Mouse (Mus musculus): ENCODE measurements around the gene Tmem176b. TPM values are rescaled to one million over a fixed set of nuclear protein-coding genes. Genes with fewer than 3 reads are reported as not detected.

Tmem176b gene
- 92.9 and 101 TPM in 2 replicates for polyA plus RNA-seq (2012; rRNA removed)

- DNase-seq (ENCODE audit: low read depth), result peak; percentile 98
- TF ChIP-seq POLR2A (IDR thresholded peaks at IDR 0.05; ENCODE audit: borderline replicate concordance, extremely low read depth, insufficient read depth, insufficient read length, poor library complexity, severe bottlenecking) (no peak), CTCF (IDR thresholded peaks at IDR 0.05; ENCODE audit: borderline replicate concordance, extremely low read depth, insufficient read depth, insufficient read length) (no peak)
Observed at GRCm38 (mm10) chr6:48840973-48841625, at the start of gene Tmem176b. TSS of gene Tmem176b (minus strand) at chr6:48841496.

- TF ChIP-seq CTCF (IDR thresholded peaks at IDR 0.05; ENCODE audit: borderline replicate concordance, extremely low read depth, insufficient read depth, insufficient read length), result no peak
- DNase-seq (ENCODE audit: low read depth), result peak; percentile 89
Observed at GRCm38 (mm10) chr6:48876510-48877135, 35.3 kb upstream of the Tmem176b start.

- TF ChIP-seq POLR2A (IDR thresholded peaks at IDR 0.05; ENCODE audit: borderline replicate concordance, extremely low read depth, insufficient read depth, insufficient read length, poor library complexity, severe bottlenecking) (no peak), CTCF (IDR thresholded peaks at IDR 0.05; ENCODE audit: borderline replicate concordance, extremely low read depth, insufficient read depth, insufficient read length) (no peak)
- no peak for DNase-seq (ENCODE audit: low read depth)
Observed at GRCm38 (mm10) chr6:48875515-48875914, 34.2 kb upstream of the Tmem176b start.

- TF ChIP-seq CTCF (IDR thresholded peaks at IDR 0.05; ENCODE audit: borderline replicate concordance, extremely low read depth, insufficient read depth, insufficient read length), result no peak
- no peak for DNase-seq (ENCODE audit: low read depth)
Observed at GRCm38 (mm10) chr6:48874576-48874975, 33.3 kb upstream of the Tmem176b start.

GRCm38 (mm10) chr6:48872596-48872995 is 31.3 kb upstream of the Tmem176b start, which contains the start of gene Aoc1:
TSS of gene Aoc1 (plus strand) at chr6:48872896.
- DNase-seq (ENCODE audit: low read depth), result no peak
- TF ChIP-seq CTCF (IDR thresholded peaks at IDR 0.05; ENCODE audit: borderline replicate concordance, extremely low read depth, insufficient read depth, insufficient read length) (no peak), POLR2A (IDR thresholded peaks at IDR 0.05; ENCODE audit: borderline replicate concordance, extremely low read depth, insufficient read depth, insufficient read length, poor library complexity, severe bottlenecking) (no peak)

- no peak for DNase-seq (ENCODE audit: low read depth)
- TF ChIP-seq CTCF (IDR thresholded peaks at IDR 0.05; ENCODE audit: borderline replicate concordance, extremely low read depth, insufficient read depth, insufficient read length) (no peak), POLR2A (IDR thresholded peaks at IDR 0.05; ENCODE audit: borderline replicate concordance, extremely low read depth, insufficient read depth, insufficient read length, poor library complexity, severe bottlenecking) (no peak)
Observed at GRCm38 (mm10) chr6:48869774-48870173, 28.5 kb upstream of the Tmem176b start.

- no peak for TF ChIP-seq POLR2A (IDR thresholded peaks at IDR 0.05; ENCODE audit: borderline replicate concordance, extremely low read depth, insufficient read depth, insufficient read length, poor library complexity, severe bottlenecking)
- TF ChIP-seq CTCF (IDR thresholded peaks at IDR 0.05; ENCODE audit: borderline replicate concordance, extremely low read depth, insufficient read depth, insufficient read length), result no peak
- peak; percentile 18 for DNase-seq (ENCODE audit: low read depth)
Observed at GRCm38 (mm10) chr6:48867158-48867557, 25.9 kb upstream of the Tmem176b start.

GRCm38 (mm10) chr6:48866355-48866950 is 25.2 kb upstream of the Tmem176b start:
- peak; percentile 79 for DNase-seq (ENCODE audit: low read depth)

- DNase-seq (ENCODE audit: low read depth), result no peak
- TF ChIP-seq CTCF (IDR thresholded peaks at IDR 0.05; ENCODE audit: borderline replicate concordance, extremely low read depth, insufficient read depth, insufficient read length) (no peak), POLR2A (IDR thresholded peaks at IDR 0.05; ENCODE audit: borderline replicate concordance, extremely low read depth, insufficient read depth, insufficient read length, poor library complexity, severe bottlenecking) (no peak)
Observed at GRCm38 (mm10) chr6:48865152-48865745, 24.0 kb upstream of the Tmem176b start.

- no peak for DNase-seq (ENCODE audit: low read depth)
- TF ChIP-seq CTCF (IDR thresholded peaks at IDR 0.05; ENCODE audit: borderline replicate concordance, extremely low read depth, insufficient read depth, insufficient read length) (no peak), POLR2A (IDR thresholded peaks at IDR 0.05; ENCODE audit: borderline replicate concordance, extremely low read depth, insufficient read depth, insufficient read length, poor library complexity, severe bottlenecking) (no peak)
Observed at GRCm38 (mm10) chr6:48864723-48865122, 23.4 kb upstream of the Tmem176b start.

- no peak for DNase-seq (ENCODE audit: low read depth)
- TF ChIP-seq CTCF (IDR thresholded peaks at IDR 0.05; ENCODE audit: borderline replicate concordance, extremely low read depth, insufficient read depth, insufficient read length), result no peak
- no peak for TF ChIP-seq POLR2A (IDR thresholded peaks at IDR 0.05; ENCODE audit: borderline replicate concordance, extremely low read depth, insufficient read depth, insufficient read length, poor library complexity, severe bottlenecking)
Observed at GRCm38 (mm10) chr6:48864181-48864580, 22.9 kb upstream of the Tmem176b start.

- no peak for DNase-seq (ENCODE audit: low read depth)
- TF ChIP-seq POLR2A (IDR thresholded peaks at IDR 0.05; ENCODE audit: borderline replicate concordance, extremely low read depth, insufficient read depth, insufficient read length, poor library complexity, severe bottlenecking), result no peak
- TF ChIP-seq CTCF (IDR thresholded peaks at IDR 0.05; ENCODE audit: borderline replicate concordance, extremely low read depth, insufficient read depth, insufficient read length), result no peak
Observed at GRCm38 (mm10) chr6:48863488-48863887, 22.2 kb upstream of the Tmem176b start.

Data from brain, embryonic 14.5 days (tissue).